Mouse (Mus musculus): ENCODE data around the gene Ocel1.

DNA sequence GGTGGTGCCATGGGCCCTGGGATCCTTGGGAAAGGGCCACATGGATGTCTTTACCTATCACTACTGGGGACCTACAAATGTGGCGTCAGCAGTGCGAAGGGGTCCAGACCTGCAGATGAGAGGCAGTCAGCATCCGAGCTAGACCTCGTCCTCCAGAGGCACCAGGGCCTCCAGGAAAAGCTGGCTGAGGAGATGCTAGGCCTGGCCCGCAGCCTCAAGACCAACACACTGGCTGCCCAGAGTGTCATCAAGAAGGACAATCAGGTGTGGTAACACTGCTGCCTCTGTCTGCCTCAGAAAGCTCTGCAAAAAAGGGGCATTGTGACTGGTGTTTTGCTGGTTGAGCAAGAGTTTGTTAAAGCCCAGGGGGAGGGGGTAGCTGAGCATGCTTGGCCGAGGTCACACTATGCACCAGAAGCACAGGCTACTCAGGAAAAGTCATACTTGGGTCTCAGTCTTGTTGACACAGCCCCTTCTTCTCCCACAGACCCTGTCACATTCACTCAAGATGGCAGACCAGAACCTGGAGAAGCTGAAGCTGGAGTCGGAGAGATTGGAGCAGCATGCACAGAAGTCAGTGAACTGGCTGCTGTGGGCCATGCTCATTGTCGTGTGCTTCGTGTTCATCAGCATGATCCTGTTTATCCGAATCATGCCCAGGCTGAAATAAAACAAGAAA is 1.9 kb upstream of the Ocel1 start:
- TF ChIP-seq CTCF (IDR thresholded peaks at IDR 0.05; ENCODE audit: low read depth, low read length) (no peak), POLR2A (IDR thresholded peaks at IDR 0.05; ENCODE audit: extremely low read depth, insufficient read depth, low read length) (no peak)
